In genomic region chr8:80847912-80848311, GRCm38 (mm10) we compare ENCODE assay signal across 9 mouse cellular contexts. TPM values are rescaled to one million over a fixed set of nuclear protein-coding genes. Genes with fewer than 3 reads are reported as not detected.
DNase-seq lines count a peak whose midpoint lies in the region; ATAC-seq and TF ChIP-seq lines count a peak whose summit lies in the region.
"Had no signal": no experiment of that assay in that cellular context is flagged by ENCODE, and none has a peak within 500 bp of the region (broad histone marks: within the 10 kb centered on the region; RNA-seq: fewer than 3 reads in every experiment).

No protein-coding gene starts in this region.

- no peak overlapping the region for H3K4me2 ChIP-seq in kidney, embryonic 15.5 days

- no peaks in the 10 kb centered on the region for H3K27me3 ChIP-seq in heart, adult 2 months (ENCODE audit: control insufficient read depth, insufficient read depth, low read length)
- no peaks in the 10 kb centered on the region for H3K27me3 ChIP-seq in kidney, embryonic 15.5 days

- H3K9ac ChIP-seq in heart, adult 2 months (ENCODE audit: low read depth, low read length) = peak overlapping the region; percentile 44
- no peak overlapping the region for H3K9ac ChIP-seq in kidney, embryonic 15.5 days

- no peak for TF ChIP-seq CTCF in heart, adult 2 months (IDR thresholded peaks at IDR 0.05)

- 5% methylated on average over 9 of the region's 9 CpGs for WGBS in heart, adult 2 months
- WGBS in kidney, embryonic 15.5 days = 59% methylated on average over 9 of the region's 9 CpGs

- peak overlapping the region; percentile 79 for H3K27ac ChIP-seq in heart, adult 2 months
- H3K27ac ChIP-seq in kidney, embryonic 15.5 days = peak overlapping the region; percentile 55

- no peak for TF ChIP-seq POLR2A in heart, adult 2 months (IDR thresholded peaks at IDR 0.05; ENCODE audit: insufficient read depth, low read depth, low read length)

- peaks cover 4% of the 10 kb centered on the region for H3K36me3 ChIP-seq in heart, adult 2 months (ENCODE audit: control insufficient read depth, insufficient read depth, low read length)
- H3K36me3 ChIP-seq in kidney, embryonic 15.5 days = no peaks in the 10 kb centered on the region

- peak; percentile 61; the same call in 1 of the 2 replicates for TF ChIP-seq EP300 in heart, adult 2 months (IDR thresholded peaks at IDR 0.05; ENCODE audit: insufficient read depth, low read depth, low read length)

- intact Hi-C loops in heart, adult 2 months (cut with DNase I) = loop anchor here (2.0 kb wide), 2 partner anchors 17 to 33 kb away; no protein-coding TSS in a partner anchor

- ATAC-seq in kidney, embryonic 15.5 days (replicated peaks; ENCODE audit: low FRiP score) = no peak
- ATAC-seq: CD4-positive, CD25-positive, alpha-beta regulatory T cell, adult 4 months had no signal

- DNase-seq in kidney, adult 18-20 months = peak; percentile 70
- DNase-seq in kidney, postnatal 4 days = no peak
- peak; percentile 75 to 85 for DNase-seq in heart, adult 2 months
- peak; percentile 91 for DNase-seq in lung, postnatal 36 days
- no peak for DNase-seq in right cerebral cortex, adult 18-20 months
- DNase-seq in thymus, postnatal 36 days = no peak
- DNase-seq in right cerebral cortex, postnatal 25 days = no peak

- H3K79me2 ChIP-seq in heart, adult 2 months (replicated peaks; ENCODE audit: control insufficient read depth, insufficient read depth, low read length) = peaks cover 9% of the 10 kb centered on the region

- H3K9me3 ChIP-seq in kidney, embryonic 15.5 days (replicated peaks) = no peaks in the 10 kb centered on the region

- peaks cover 22% of the 10 kb centered on the region for H3K4me1 ChIP-seq in heart, adult 2 months (ENCODE audit: control insufficient read depth, insufficient read depth, low read length)
- H3K4me1 ChIP-seq in kidney, embryonic 15.5 days = peaks cover 39% of the 10 kb centered on the region

- peak overlapping the region; percentile 30; the same call in 1 of the 2 replicates for H3K4me3 ChIP-seq in heart, adult 2 months
- no peak overlapping the region for H3K4me3 ChIP-seq in kidney, embryonic 15.5 days (replicated peaks)

RNA-seq across cellular contexts. Expression of gene Gab1, which starts 32.4 kb away (rescaled TPM):
- 10 to 100 TPM; 38.3 to 40.2 TPM for total RNA-seq in heart, adult 2 months (2021)
- polyA plus RNA-seq in heart, adult 2 months (2012; rRNA removed) = 32.6 and 55.3 TPM in 2 replicates
- polyA plus RNA-seq in kidney, embryonic 15.5 days (2015; fragmentation: Nextera tagmentation; extraction: Ambion mirVana) = 16.4 and 16.8 TPM in 2 replicates
- polyA plus RNA-seq: CD4-positive, CD25-positive, alpha-beta regulatory T cell, adult 4 months had no signal

Comparison
In these comparisons a context has a peak if more than half of its experiments do, and no peak if none do; other contexts are left out.
1. DNase-seq: peak in kidney, adult 18-20 months (single experiment), heart, adult 2 months (2 of 2) and lung, postnatal 36 days (single experiment); none in kidney, postnatal 4 days (0 of 2), right cerebral cortex, adult 18-20 months (single experiment), thymus, postnatal 36 days (0 of 2) and right cerebral cortex, postnatal 25 days (single experiment).